Mouse (Mus musculus) liver, postnatal 0 days (tissue): ENCODE data around the gene Mapkapk3.

Experiments used
- CTCF ChIP-seq: sonication (generic); IDR thresholded peaks from 2 replicates; pipeline ENCODE4 v1.5.1; 2016; ENCODE audit warnings: antibody characterized with exemption, low read depth
- EP300 ChIP-seq: IDR thresholded peaks from 2 replicates; pipeline ENCODE4 v1.6.1; 2016; ENCODE audit warnings: antibody characterized with exemption, low read depth, mild to moderate bottlenecking

DNA sequence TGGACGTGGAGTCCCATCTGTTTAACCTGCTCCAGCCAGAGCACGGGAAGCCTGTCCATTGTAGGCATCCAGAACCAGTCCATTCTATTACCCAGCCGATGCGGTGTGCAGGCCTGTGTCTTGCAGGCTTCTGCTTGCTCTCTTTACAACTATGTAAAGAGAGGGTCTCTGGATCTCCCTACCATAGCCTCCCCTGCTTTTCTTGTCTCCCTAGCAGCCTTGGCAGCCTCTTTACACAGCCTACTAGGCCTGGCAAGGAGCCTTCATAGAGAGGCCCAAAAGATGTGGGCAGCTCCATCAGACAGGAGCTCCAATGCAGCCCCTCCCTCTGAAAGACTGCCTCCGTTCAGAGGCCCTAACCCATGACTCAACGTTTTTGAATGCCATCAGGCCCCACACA lies 40.5 kb downstream of the Mapkapk3 start:
- TF ChIP-seq CTCF = no peak
- TF ChIP-seq EP300 = no peak
